ENCODE assay signal across 31 mouse cellular contexts in the genomic region with DNA sequence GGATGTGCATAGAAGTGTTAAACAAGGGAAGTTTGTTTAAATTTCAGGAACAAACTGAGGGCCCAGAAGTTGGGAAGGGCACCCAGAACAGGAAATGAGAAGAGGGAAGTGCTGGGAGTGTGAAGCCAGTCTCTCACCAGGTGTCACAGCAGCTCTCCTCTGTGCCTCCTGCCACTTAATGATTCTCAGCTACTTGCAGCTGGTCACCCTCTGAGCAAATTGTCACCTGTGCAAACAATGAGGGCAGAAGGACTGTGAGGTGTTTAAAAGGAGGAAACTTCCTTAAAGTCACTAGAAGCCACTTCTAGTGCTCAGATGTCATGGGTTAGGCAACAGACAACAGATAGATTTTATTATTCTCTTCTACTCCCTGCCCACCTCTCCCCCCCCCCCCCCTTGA. TPM values are rescaled to one million over a fixed set of nuclear protein-coding genes. Genes with fewer than 3 reads are reported as not detected.
DNase-seq lines count a peak whose midpoint lies in the region; ATAC-seq and TF ChIP-seq lines count a peak whose summit lies in the region.
"Had no signal": no experiment of that assay in that cellular context is flagged by ENCODE, and none has a peak within 500 bp of the region (broad histone marks: within the 10 kb centered on the region; RNA-seq: fewer than 3 reads in every experiment).

No protein-coding gene starts in this region.

- no peaks in the 10 kb centered on the region for H3K79me2 ChIP-seq in heart, adult 2 months (replicated peaks; ENCODE audit: control insufficient read depth, insufficient read depth, low read length)

- no peak overlapping the region for H3K4me3 ChIP-seq in intestine, embryonic 14.5 days (ENCODE audit: low read depth, low read length)
- no peak overlapping the region for H3K4me3 ChIP-seq in intestine, postnatal 0 days (ENCODE audit: low read depth, low read length)
- no peak overlapping the region for H3K4me3 ChIP-seq in stomach, postnatal 0 days (ENCODE audit: low read depth, low read length)
- H3K4me3 ChIP-seq in heart, adult 2 months = no peak overlapping the region
- H3K4me3 ChIP-seq: embryonic facial prominence, embryonic 12.5 days; embryonic facial prominence, embryonic 15.5 days had no signal

- H3K36me3 ChIP-seq in intestine, embryonic 14.5 days (ENCODE audit: control insufficient read depth, insufficient read depth, low read length) = no peaks in the 10 kb centered on the region
- no peaks in the 10 kb centered on the region for H3K36me3 ChIP-seq in intestine, postnatal 0 days (ENCODE audit: control insufficient read depth, insufficient read depth)
- no peaks in the 10 kb centered on the region for H3K36me3 ChIP-seq in stomach, postnatal 0 days (ENCODE audit: control insufficient read depth, insufficient read depth, low read length)
- H3K36me3 ChIP-seq in heart, adult 2 months (ENCODE audit: control insufficient read depth, insufficient read depth, low read length) = no peaks in the 10 kb centered on the region
- H3K36me3 ChIP-seq: embryonic facial prominence, embryonic 12.5 days; embryonic facial prominence, embryonic 15.5 days; heart, embryonic 10.5 days; heart, embryonic 13.5 days had no signal

- TF ChIP-seq POLR2A in heart, adult 2 months (IDR thresholded peaks at IDR 0.05; ENCODE audit: insufficient read depth, low read depth, low read length) = no peak

- intact Hi-C loops in heart, adult 2 months (cut with DNase I) = no loop called here
- intact Hi-C loops in gastrocnemius, postnatal 36 days (cut with DNase I) = no loop called here

- DNase-seq in A20 (ENCODE audit: low read depth, low spot score) = peak; percentile 61
- DNase-seq in intestine, embryonic 14.5 days (ENCODE audit: low spot score) = no peak
- DNase-seq in stomach, postnatal 0 days (ENCODE audit: low spot score) = no peak
- DNase-seq in spleen, postnatal 36 days (ENCODE audit: low spot score in 2 of 2) = no peak
- DNase-seq in heart, adult 2 months = no peak
- no peak for DNase-seq in gastrocnemius, postnatal 36 days
- DNase-seq: adrenal gland, postnatal 10 days; adrenal gland, postnatal 36 days; cerebellum, adult 18-20 months; cerebellum, adult 9-10 months; cerebellum, postnatal 14 days; forebrain, postnatal 0 days; gastrocnemius, postnatal 25 days; heart, postnatal 14 days; heart, postnatal 4 days had no signal

- ATAC-seq in intestine, embryonic 14.5 days (replicated peaks; ENCODE audit: low FRiP score, low TSS enrichment, low read depth) = peak; percentile 64
- ATAC-seq in intestine, postnatal 0 days = peak; percentile 85
- peak; percentile 55; the same call in 1 of the 2 replicates for ATAC-seq in stomach, postnatal 0 days (ENCODE audit: low FRiP score, low TSS enrichment)
- ATAC-seq: activated CD4-positive, CD25-positive, alpha-beta regulatory T cell, adult 4 months; CD4-positive, CD25-positive, alpha-beta regulatory T cell, adult 4 months; forebrain, embryonic 14.5 days; forebrain, postnatal 0 days; hindbrain, postnatal 0 days; inflammation-experienced regulatory T-cells, adult 6 months had no signal

- no peaks in the 10 kb centered on the region; the same call in 1 of the 2 replicates for H3K4me1 ChIP-seq in intestine, embryonic 14.5 days (replicated peaks; ENCODE audit: control insufficient read depth, insufficient read depth, low read length)
- H3K4me1 ChIP-seq in intestine, postnatal 0 days (replicated peaks; ENCODE audit: control insufficient read depth, insufficient read depth, low read length) = no peaks in the 10 kb centered on the region
- no peaks in the 10 kb centered on the region for H3K4me1 ChIP-seq in stomach, postnatal 0 days (replicated peaks; ENCODE audit: control insufficient read depth, insufficient read depth)
- no peaks in the 10 kb centered on the region for H3K4me1 ChIP-seq in heart, adult 2 months (ENCODE audit: control insufficient read depth, insufficient read depth, low read length)

- TF ChIP-seq CTCF in intestine, postnatal 0 days (IDR thresholded peaks at IDR 0.05; ENCODE audit: low read depth) = no peak
- TF ChIP-seq CTCF in stomach, postnatal 0 days (IDR thresholded peaks at IDR 0.05; ENCODE audit: low read depth) = no peak
- TF ChIP-seq CTCF in heart, adult 2 months (IDR thresholded peaks at IDR 0.05) = no peak

- peak overlapping the region; percentile 23; the same call in 1 of the 2 replicates for H3K4me2 ChIP-seq in intestine, embryonic 14.5 days (ENCODE audit: low read length)
- peak overlapping the region; percentile 49; the same call in 1 of the 2 replicates for H3K4me2 ChIP-seq in intestine, postnatal 0 days (replicated peaks; ENCODE audit: low read depth)
- H3K4me2 ChIP-seq in stomach, postnatal 0 days (replicated peaks; ENCODE audit: low read depth) = no peak overlapping the region
- H3K4me2 ChIP-seq: embryonic facial prominence, embryonic 12.5 days; embryonic facial prominence, embryonic 15.5 days; hindbrain, embryonic 14.5 days had no signal

- no peak for TF ChIP-seq EP300 in stomach, postnatal 0 days (optimal IDR thresholded peaks at IDR 0.05)
- TF ChIP-seq EP300 in heart, adult 2 months (IDR thresholded peaks at IDR 0.05; ENCODE audit: insufficient read depth, low read depth, low read length) = no peak

- no peak overlapping the region for H3K9ac ChIP-seq in intestine, embryonic 14.5 days (ENCODE audit: low read length)
- no peak overlapping the region for H3K9ac ChIP-seq in intestine, postnatal 0 days (ENCODE audit: low read depth, low read length)
- H3K9ac ChIP-seq in stomach, postnatal 0 days (ENCODE audit: low read length) = no peak overlapping the region
- no peak overlapping the region for H3K9ac ChIP-seq in heart, adult 2 months (ENCODE audit: low read depth, low read length)
- H3K9ac ChIP-seq: embryonic facial prominence, embryonic 12.5 days; embryonic facial prominence, embryonic 15.5 days; forebrain, postnatal 0 days; heart, embryonic 13.5 days; hindbrain, embryonic 14.5 days had no signal

- H3K9me3 ChIP-seq in intestine, embryonic 14.5 days (ENCODE audit: control insufficient read depth, low read length) = no peaks in the 10 kb centered on the region
- no peaks in the 10 kb centered on the region for H3K9me3 ChIP-seq in intestine, postnatal 0 days (ENCODE audit: control insufficient read depth)
- H3K9me3 ChIP-seq in stomach, postnatal 0 days (ENCODE audit: control insufficient read depth, low read length) = no peaks in the 10 kb centered on the region
- H3K9me3 ChIP-seq: embryonic facial prominence, embryonic 12.5 days; embryonic facial prominence, embryonic 15.5 days; heart, embryonic 10.5 days had no signal

- H3K27ac ChIP-seq in intestine, embryonic 14.5 days (ENCODE audit: low read depth) = no peak overlapping the region
- 0 out of 2 replicates have a peak overlapping the region, but pooled peaks have one; percentile 4 for H3K27ac ChIP-seq in intestine, postnatal 0 days (ENCODE audit: low read depth, low read length)
- no peak overlapping the region for H3K27ac ChIP-seq in stomach, postnatal 0 days (replicated peaks)
- no peak overlapping the region for H3K27ac ChIP-seq in heart, adult 2 months
- H3K27ac ChIP-seq: embryonic facial prominence, embryonic 12.5 days; embryonic facial prominence, embryonic 15.5 days; heart, embryonic 10.5 days; heart, embryonic 13.5 days; hindbrain, embryonic 14.5 days; hindbrain, postnatal 0 days had no signal

- H3K27me3 ChIP-seq in intestine, embryonic 14.5 days (replicated peaks; ENCODE audit: control insufficient read depth, insufficient read depth, low read length) = peaks cover 23% of the 10 kb centered on the region
- H3K27me3 ChIP-seq in intestine, postnatal 0 days (replicated peaks; ENCODE audit: control insufficient read depth, insufficient read depth, low read length) = peaks cover 19% of the 10 kb centered on the region; the same call in 1 of the 2 replicates
- H3K27me3 ChIP-seq in stomach, postnatal 0 days (ENCODE audit: control insufficient read depth, insufficient read depth, low read length) = no peaks in the 10 kb centered on the region
- peaks cover 5% of the 10 kb centered on the region; the same call in 1 of the 2 replicates for H3K27me3 ChIP-seq in heart, adult 2 months (ENCODE audit: control insufficient read depth, insufficient read depth, low read length)

RNA-seq across cellular contexts. Expression of gene Ttc6, which starts 8.5 kb away (rescaled TPM):
- polyA plus RNA-seq in intestine, embryonic 14.5 days (2014; fragmentation: Nextera tagmentation; extraction: Ambion mirVana) = 1.7 and 2.6 TPM in 2 replicates
- 0.20 and 0.43 TPM in 2 replicates for polyA plus RNA-seq in intestine, postnatal 0 days (2015; fragmentation: Nextera tagmentation; extraction: Ambion mirVana)
- polyA plus RNA-seq in stomach, postnatal 0 days (2015; fragmentation: Nextera tagmentation; extraction: Ambion mirVana) = 3.3 and 3.5 TPM in 2 replicates
- not detected for total RNA-seq in heart, adult 2 months (2021)
- polyA plus RNA-seq in heart, adult 2 months (2012; rRNA removed) = 0.10 TPM in 1 of 2 replicates, not detected in the other
- total RNA-seq in gastrocnemius, postnatal 36 days (2021) = not detected
- total RNA-seq: adrenal gland, adult 18-20 months; adrenal gland, postnatal 36 days; common myeloid progenitor, adult 5-6 weeks; gastrocnemius, adult 8-10 months; gastrocnemius, postnatal 25 days; granulocyte monocyte progenitor cell, adult 5-6 weeks; heart, postnatal 14 days had no signal
- polyA plus RNA-seq: C2C12; CD4-positive, CD25-positive, alpha-beta regulatory T cell, adult 4 months; inflammation-experienced regulatory T-cells, adult 6 months had no signal

RNA-seq across cellular contexts. Expression of gene Foxa1, which starts 25.7 kb away (rescaled TPM):
- 8.3 and 8.4 TPM in 2 replicates for polyA plus RNA-seq in intestine, embryonic 14.5 days (2014; fragmentation: Nextera tagmentation; extraction: Ambion mirVana)
- polyA plus RNA-seq in intestine, postnatal 0 days (2015; fragmentation: Nextera tagmentation; extraction: Ambion mirVana) = 3.7 and 4.0 TPM in 2 replicates
- 16.1 and 28.9 TPM in 2 replicates for polyA plus RNA-seq in stomach, postnatal 0 days (2015; fragmentation: Nextera tagmentation; extraction: Ambion mirVana)
- not detected for total RNA-seq in heart, adult 2 months (2021)
- 1.00 TPM in 1 of 2 replicates, not detected in the other for polyA plus RNA-seq in heart, adult 2 months (2012; rRNA removed)
- total RNA-seq in gastrocnemius, postnatal 36 days (2021) = not detected
- total RNA-seq: adrenal gland, adult 18-20 months; adrenal gland, postnatal 36 days; common myeloid progenitor, adult 5-6 weeks; gastrocnemius, adult 8-10 months; gastrocnemius, postnatal 25 days; granulocyte monocyte progenitor cell, adult 5-6 weeks; heart, postnatal 4 days had no signal
- polyA plus RNA-seq: activated CD4-positive, CD25-positive, alpha-beta regulatory T cell, adult 4 months; C2C12; CD4-positive, CD25-positive, alpha-beta regulatory T cell, adult 4 months; inflammation-experienced regulatory T-cells, adult 6 months had no signal
